Mouse (Mus musculus): ENCODE measurements around the gene 9230104L09Rik.

- no peak for TF ChIP-seq POLR2A (IDR thresholded peaks at IDR 0.05; ENCODE audit: borderline replicate concordance, control insufficient read depth, low read depth, low read length)
- no peak for TF ChIP-seq CTCF (IDR thresholded peaks at IDR 0.05; ENCODE audit: control insufficient read depth, insufficient read depth, low read length)
These were observed 3.1 kb downstream of the 9230104L09Rik start for GRCm38 (mm10) chr2:148861693-148862092.

All from bone marrow, adult 2 months (tissue).